Mouse (Mus musculus): ENCODE results near the gene Crmp1. TPM values are rescaled to one million over a fixed set of nuclear protein-coding genes. Genes with fewer than 3 reads are reported as not detected.

Crmp1 gene
- 27.7 and 29.4 TPM in 2 replicates for polyA plus RNA-seq (2015; fragmentation: Nextera tagmentation; extraction: Ambion mirVana)

DNA sequence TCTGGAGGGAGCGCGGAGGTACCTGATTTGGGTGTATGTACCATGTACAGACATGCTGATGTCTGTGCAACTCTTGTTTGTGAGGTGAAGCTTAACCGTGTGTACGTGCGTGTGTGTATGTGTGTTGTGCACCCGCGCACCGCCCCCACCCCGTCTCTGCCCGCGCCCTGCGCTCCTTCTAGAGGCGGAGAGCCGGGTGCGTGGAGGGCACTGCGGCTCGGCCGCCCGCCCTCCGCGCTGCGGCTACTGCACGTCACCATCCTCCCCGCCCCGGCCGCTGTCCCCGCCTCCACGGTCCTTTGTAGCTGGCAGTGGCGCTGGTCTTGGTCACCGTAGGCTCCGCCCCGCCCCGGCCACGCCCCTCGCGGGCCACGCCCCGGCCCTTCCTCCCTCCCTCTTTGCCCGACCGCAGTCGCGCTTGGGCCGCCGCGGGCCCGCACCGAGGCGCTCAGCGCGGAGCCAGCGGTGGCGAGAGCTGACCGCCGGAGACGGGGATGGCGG is at the start of gene Crmp1:
Crmp1 (plus strand) TSS at position 290 of the 501 bp plus-strand sequence.
- ATAC-seq (ENCODE audit: insufficient read depth, low FRiP score, low read depth) = peak; percentile 67
- Histone ChIP-seq H3K4me1 (peaks cover 18% of the 10 kb centered on the region), H3K27ac (no peak within 1 kb of the TSS), H3K9me3 (no peaks in the 10 kb centered on the region), H3K9ac (no peak within 1 kb of the TSS), H3K4me2 (peak within 1 kb of the TSS; percentile 76), H3K27me3 (replicated peaks) (peaks cover 68% of the 10 kb centered on the region), H3K4me3 (replicated peaks) (peak within 1 kb of the TSS; percentile 37), H3K36me3 (no peaks in the 10 kb centered on the region)
- 2% methylated on average over 47 of the region's 56 CpGs for WGBS

DNA sequence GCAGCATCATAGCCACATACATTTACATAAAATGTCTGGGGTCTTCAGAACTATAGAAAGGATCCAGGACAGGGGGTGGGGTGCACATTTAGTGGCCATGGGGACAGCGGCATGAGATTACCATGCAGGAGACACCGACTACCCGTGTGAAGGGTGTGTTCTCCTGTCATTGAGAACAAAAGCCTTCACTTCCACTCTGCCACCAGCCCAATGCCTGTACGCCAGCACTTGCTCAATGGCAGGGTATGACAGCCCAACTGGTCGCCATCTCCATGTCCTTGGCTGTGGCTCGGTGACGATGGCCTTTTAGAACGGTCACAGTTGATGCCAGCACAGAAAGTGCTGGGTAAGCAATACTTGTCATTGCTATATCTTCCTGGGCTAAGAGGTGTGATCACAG is 45.5 kb upstream of the Crmp1 start:
- Histone ChIP-seq H3K4me3 (replicated peaks) (no peak overlapping the region), H3K9ac (no peak overlapping the region), H3K4me2 (no peak overlapping the region), H3K27ac (no peak overlapping the region), H3K27me3 (replicated peaks) (0 out of 2 replicates have a peak, but pooled peaks cover 2% of the 10 kb centered on the region), H3K9me3 (no peaks in the 10 kb centered on the region), H3K36me3 (no peaks in the 10 kb centered on the region), H3K4me1 (peaks cover 21% of the 10 kb centered on the region)
- WGBS = 76% methylated on average over 8 of the region's 8 CpGs
- no peak for ATAC-seq (ENCODE audit: insufficient read depth, low FRiP score, low read depth)

DNA sequence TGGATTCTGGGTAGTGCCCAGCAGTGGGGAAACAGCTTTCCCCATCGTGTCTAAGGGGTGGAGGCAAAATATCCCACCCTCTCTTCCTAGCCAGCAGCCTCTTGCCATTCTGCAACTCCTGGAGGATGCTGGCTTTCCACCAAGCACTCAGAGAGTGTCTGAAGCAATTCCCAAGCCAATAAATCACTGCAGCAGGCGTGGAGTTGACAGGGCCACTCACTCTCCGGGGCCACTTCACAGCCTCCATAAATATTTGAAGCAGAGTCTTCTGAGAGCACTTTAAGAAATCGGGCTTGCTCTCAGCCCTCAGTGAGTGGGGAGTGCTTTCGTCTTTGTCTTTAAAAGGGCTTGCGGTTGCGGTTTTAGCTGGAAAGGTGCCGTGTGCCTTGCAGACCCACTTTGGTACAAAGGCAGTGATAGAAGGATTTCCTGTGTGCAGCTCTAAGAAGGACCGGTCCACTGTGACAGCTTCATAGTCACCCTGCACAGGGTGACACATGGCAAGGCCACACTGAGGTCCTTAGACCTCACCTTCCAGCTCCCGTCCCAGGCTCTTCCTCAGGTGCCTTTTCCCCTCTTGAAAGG is 45.0 kb upstream of the Crmp1 start:
- Histone ChIP-seq H3K4me1 (peaks cover 21% of the 10 kb centered on the region), H3K36me3 (no peaks in the 10 kb centered on the region), H3K4me2 (no peak overlapping the region), H3K9me3 (no peaks in the 10 kb centered on the region), H3K27me3 (replicated peaks) (0 out of 2 replicates have a peak, but pooled peaks cover 2% of the 10 kb centered on the region), H3K27ac (no peak overlapping the region), H3K9ac (no peak overlapping the region), H3K4me3 (replicated peaks) (no peak overlapping the region)
- 26% methylated on average over 10 of the region's 10 CpGs for WGBS
- ATAC-seq (ENCODE audit: insufficient read depth, low FRiP score, low read depth) = no peak

DNA sequence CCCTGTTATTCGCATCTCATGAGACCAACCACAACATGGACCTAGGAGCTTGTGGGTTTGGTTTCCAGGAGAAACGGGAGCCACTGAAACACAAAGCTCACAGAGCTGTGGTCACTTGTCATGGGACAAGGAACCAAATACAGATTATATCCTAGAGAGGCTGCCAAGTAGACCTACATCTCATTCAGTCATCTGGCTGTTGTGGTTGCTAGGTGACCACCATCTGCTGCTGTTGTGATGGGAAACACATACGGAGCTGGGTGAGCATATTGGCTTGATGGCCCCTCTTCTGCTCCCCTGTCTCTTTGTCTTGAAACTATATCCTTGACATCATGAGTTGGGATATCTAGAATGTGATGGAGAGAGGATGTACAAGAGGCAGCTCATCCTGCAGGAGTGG is 44.3 kb upstream of the Crmp1 start:
- WGBS = 54% methylated on average over 3 of the region's 3 CpGs
- Histone ChIP-seq H3K4me2 (no peak overlapping the region), H3K4me1 (peaks cover 21% of the 10 kb centered on the region), H3K9me3 (no peaks in the 10 kb centered on the region), H3K4me3 (replicated peaks) (no peak overlapping the region), H3K27me3 (replicated peaks) (0 out of 2 replicates have a peak, but pooled peaks cover 2% of the 10 kb centered on the region), H3K27ac (no peak overlapping the region), H3K36me3 (no peaks in the 10 kb centered on the region), H3K9ac (no peak overlapping the region)
- no peak for ATAC-seq (ENCODE audit: insufficient read depth, low FRiP score, low read depth)

DNA sequence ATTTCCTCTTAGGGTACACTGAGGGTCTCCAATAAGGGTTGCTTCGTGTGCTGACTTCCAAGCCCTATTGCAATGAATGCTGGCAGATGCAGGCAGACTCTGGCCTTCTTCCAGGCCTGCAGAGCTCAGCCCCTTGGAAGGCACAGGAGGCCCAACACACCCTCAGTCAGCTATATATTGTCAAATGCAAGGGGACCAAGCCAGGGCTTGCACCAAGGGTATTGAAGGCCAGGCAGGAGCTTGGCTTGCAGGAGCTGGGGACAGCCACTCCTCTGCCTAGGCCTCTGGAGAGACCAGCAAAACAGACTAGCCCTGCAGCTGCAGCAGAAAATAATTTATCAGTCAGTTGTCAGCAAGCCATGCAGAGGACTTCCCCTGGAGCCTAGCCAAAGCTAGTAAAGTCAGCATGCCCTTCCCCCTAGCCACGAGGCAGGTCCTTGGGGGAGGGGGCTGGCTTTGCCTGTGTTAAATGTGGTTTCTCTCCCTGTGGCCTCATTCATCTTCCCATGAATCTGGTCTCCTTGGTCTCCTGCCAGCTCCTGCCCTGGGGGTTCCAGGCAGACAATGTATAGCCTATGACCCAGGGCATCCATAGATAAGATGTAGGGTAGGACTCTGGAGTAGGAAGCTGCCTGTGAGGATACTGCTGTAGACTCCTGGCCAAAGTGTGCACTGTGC is 43.6 kb upstream of the Crmp1 start:
- Histone ChIP-seq H3K4me3 (replicated peaks) (no peak overlapping the region), H3K27ac (peak overlapping the region; percentile 51; the same call in 1 of the 2 replicates), H3K9ac (no peak overlapping the region), H3K27me3 (replicated peaks) (0 out of 2 replicates have a peak, but pooled peaks cover 2% of the 10 kb centered on the region), H3K9me3 (no peaks in the 10 kb centered on the region), H3K4me2 (no peak overlapping the region), H3K4me1 (peaks cover 21% of the 10 kb centered on the region), H3K36me3 (no peaks in the 10 kb centered on the region)
- WGBS = 24% methylated on average over 2 of the region's 2 CpGs
- 0 out of 2 replicates have a peak, but pooled peaks have one; percentile 47 for ATAC-seq (ENCODE audit: insufficient read depth, low FRiP score, low read depth)

DNA sequence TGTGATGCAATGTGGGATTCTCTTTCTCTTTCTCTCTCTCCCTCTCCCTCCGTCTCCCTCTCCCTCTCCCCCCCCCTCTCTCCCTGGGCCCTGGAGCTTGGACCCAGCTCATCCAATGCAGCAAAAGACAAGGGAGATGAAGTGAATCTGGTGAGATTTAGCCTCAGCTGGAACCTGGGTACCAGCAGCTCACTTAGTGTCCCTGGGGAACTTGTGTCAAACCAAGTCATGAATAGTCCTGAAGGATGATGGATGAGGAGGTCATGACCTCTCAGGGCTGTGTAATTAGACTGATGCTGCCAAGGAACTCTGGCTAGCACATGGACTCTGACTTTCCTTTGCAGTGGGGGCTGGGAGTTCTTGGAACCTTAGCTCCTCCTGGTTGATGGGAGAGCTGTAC is 39.5 kb upstream of the Crmp1 start:
- no peak overlapping the region for H3K4me3 ChIP-seq (replicated peaks)
- no peaks in the 10 kb centered on the region for H3K9me3 ChIP-seq
- H3K27me3 ChIP-seq (replicated peaks) = no peaks in the 10 kb centered on the region
- no peak overlapping the region for H3K27ac ChIP-seq
- peaks cover 14% of the 10 kb centered on the region for H3K4me1 ChIP-seq
- H3K4me2 ChIP-seq = no peak overlapping the region
- WGBS = 0% methylated on average over 1 of the region's 1 CpGs
- no peak for ATAC-seq (ENCODE audit: insufficient read depth, low FRiP score, low read depth)
- no peaks in the 10 kb centered on the region for H3K36me3 ChIP-seq
- H3K9ac ChIP-seq = no peak overlapping the region

DNA sequence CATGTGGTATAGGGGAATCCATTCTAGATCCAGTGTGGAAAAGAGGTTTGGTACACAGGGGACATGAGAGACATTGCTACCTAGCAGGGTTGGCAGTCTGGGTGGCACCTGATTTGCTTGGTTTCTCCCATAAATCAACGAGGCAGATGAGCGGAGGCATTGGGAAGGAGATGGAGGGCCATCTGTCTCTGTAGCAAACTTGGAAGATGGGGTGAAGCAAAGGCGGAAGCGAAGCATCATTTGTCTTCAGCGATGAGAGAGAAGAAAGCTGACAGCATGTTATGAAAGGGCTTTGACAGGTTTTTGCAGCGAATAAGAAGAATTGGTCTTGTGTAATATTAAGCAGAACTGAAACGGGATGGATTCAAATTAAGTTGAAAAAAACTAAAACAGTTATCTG is 36.9 kb upstream of the Crmp1 start:
- no peaks in the 10 kb centered on the region for H3K36me3 ChIP-seq
- no peak overlapping the region for H3K4me3 ChIP-seq (replicated peaks)
- no peak overlapping the region for H3K9ac ChIP-seq
- no peak overlapping the region for H3K27ac ChIP-seq
- no peaks in the 10 kb centered on the region for H3K9me3 ChIP-seq
- H3K4me1 ChIP-seq = no peaks in the 10 kb centered on the region
- ATAC-seq (ENCODE audit: insufficient read depth, low FRiP score, low read depth) = no peak
- H3K27me3 ChIP-seq (replicated peaks) = no peaks in the 10 kb centered on the region
- H3K4me2 ChIP-seq = no peak overlapping the region
- 52% methylated on average over 7 of the region's 7 CpGs for WGBS

DNA sequence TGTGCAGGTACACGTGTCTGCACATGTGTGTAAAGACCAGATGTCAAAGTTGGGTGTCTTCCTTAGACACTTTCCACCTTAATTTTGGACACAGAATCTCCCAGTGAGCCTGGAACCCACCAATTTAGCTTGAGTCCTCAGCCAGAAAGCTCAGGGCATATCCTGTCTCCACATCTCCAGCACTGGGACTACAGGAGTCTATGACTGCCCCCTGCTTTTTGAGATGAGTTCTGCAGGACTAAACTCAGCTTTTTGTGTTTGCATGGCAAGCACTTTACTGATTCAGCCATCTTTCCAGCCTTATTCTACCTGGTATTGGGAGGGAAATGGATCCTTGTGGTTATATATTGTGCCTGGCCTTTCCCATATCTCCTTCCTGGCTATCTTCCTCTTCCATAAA is 36.3 kb upstream of the Crmp1 start:
- Histone ChIP-seq H3K4me2 (no peak overlapping the region), H3K36me3 (no peaks in the 10 kb centered on the region), H3K27me3 (replicated peaks) (no peaks in the 10 kb centered on the region), H3K27ac (no peak overlapping the region), H3K4me3 (replicated peaks) (no peak overlapping the region), H3K4me1 (no peaks in the 10 kb centered on the region), H3K9ac (no peak overlapping the region), H3K9me3 (no peaks in the 10 kb centered on the region)
- 62% methylated on average over 1 of the region's 1 CpGs for WGBS
- no peak for ATAC-seq (ENCODE audit: insufficient read depth, low FRiP score, low read depth)

DNA sequence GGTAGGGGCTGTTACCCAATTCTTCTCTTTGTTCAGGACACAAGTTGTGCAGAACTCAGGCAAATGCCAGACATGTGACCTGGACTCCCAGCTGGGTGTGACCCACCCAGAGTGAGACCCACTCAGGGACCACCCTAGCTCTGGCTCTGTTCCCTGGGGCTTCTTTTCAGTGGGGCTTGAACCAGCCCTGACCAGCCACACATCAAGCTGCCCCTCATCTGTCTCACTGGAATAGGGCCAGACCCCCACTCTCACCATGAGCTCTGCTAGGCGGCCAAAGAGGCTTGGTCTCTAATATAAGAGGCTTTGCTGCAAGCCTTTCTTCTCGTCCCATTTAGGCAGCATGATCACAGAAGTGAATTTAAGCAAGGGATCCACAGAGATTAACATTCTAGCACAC is 35.4 kb upstream of the Crmp1 start:
- H3K4me2 ChIP-seq = no peak overlapping the region
- no peaks in the 10 kb centered on the region for H3K4me1 ChIP-seq
- no peak for ATAC-seq (ENCODE audit: insufficient read depth, low FRiP score, low read depth)
- H3K4me3 ChIP-seq (replicated peaks) = no peak overlapping the region
- no peak overlapping the region for H3K9ac ChIP-seq
- no peaks in the 10 kb centered on the region for H3K9me3 ChIP-seq
- 54% methylated on average over 2 of the region's 2 CpGs for WGBS
- H3K27me3 ChIP-seq (replicated peaks) = no peaks in the 10 kb centered on the region
- H3K36me3 ChIP-seq = no peaks in the 10 kb centered on the region
- H3K27ac ChIP-seq = no peak overlapping the region

DNA sequence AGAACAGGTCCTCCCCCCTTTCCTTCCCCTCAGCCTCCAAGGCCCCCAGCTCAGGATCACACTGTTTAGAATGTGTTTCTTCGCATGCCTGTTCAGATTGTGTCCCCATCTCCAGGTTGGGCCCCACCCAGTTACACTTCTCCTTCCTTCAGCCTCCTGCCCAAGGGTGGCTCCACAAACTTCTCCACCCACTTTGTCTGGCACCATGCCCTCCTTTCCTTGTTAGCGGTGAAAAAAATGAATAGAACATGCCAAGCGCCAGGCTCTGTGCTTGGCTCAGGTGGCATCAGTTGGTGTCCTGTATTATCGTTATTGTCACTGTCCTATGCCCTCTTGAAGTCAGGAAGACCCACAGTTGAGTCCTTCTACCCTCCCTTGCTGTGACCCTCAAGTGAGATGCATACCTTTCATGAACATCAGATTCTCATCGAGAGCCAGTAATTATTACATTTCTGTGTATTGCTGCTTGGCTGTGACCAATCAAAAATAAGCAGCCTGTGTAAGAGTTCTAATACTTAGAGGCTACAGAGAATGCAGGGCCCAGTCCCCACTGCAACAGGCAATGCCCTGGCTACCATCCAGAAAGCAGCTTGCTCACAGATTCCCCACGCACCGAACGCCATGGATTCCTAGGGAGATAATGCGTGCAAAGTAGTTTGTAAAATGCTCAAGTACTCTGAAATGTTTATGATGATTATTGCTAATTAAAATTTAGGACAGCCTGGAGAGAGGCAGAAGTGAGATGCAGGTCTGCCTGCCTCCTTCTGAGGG is 28.6 kb upstream of the Crmp1 start:
- no peak for ATAC-seq (ENCODE audit: insufficient read depth, low FRiP score, low read depth)
- WGBS = 77% methylated on average over 9 of the region's 9 CpGs

DNA sequence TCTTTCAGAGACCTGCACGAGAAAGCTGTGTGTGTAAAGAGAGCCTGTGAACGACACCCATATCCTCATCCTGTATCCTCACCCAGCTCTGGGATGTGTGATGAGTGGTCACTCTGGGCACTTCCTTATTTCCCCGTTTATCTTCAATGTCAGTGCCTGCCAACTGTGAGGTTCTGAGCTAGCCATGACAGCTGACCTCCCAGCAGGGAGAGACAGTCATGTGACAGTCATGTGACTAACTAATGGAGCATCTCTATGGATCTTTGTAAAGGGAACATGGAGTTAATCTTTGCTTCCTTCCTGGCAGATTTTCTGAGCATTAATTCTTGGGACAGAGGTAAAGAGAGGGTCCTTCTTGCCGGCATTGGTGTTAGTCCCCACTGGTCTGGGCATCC is 28.0 kb upstream of the Crmp1 start:
- Histone ChIP-seq H3K4me1 (no peaks in the 10 kb centered on the region), H3K27me3 (replicated peaks) (no peaks in the 10 kb centered on the region), H3K9me3 (no peaks in the 10 kb centered on the region), H3K4me2 (no peak overlapping the region), H3K4me3 (replicated peaks) (no peak overlapping the region), H3K36me3 (no peaks in the 10 kb centered on the region), H3K9ac (no peak overlapping the region), H3K27ac (no peak overlapping the region)
- no peak for ATAC-seq (ENCODE audit: insufficient read depth, low FRiP score, low read depth)
- 74% methylated on average over 4 of the region's 4 CpGs for WGBS

More for the DNA sequence above, 28.6 kb upstream of the Crmp1 start:
- no peak overlapping the region for H3K27ac ChIP-seq
- H3K4me2 ChIP-seq = no peak overlapping the region
- H3K4me1 ChIP-seq = no peaks in the 10 kb centered on the region
- H3K27me3 ChIP-seq (replicated peaks) = no peaks in the 10 kb centered on the region
- no peak overlapping the region for H3K4me3 ChIP-seq (replicated peaks)
- H3K9ac ChIP-seq = no peak overlapping the region
- H3K36me3 ChIP-seq = no peaks in the 10 kb centered on the region
- no peaks in the 10 kb centered on the region for H3K9me3 ChIP-seq

DNA sequence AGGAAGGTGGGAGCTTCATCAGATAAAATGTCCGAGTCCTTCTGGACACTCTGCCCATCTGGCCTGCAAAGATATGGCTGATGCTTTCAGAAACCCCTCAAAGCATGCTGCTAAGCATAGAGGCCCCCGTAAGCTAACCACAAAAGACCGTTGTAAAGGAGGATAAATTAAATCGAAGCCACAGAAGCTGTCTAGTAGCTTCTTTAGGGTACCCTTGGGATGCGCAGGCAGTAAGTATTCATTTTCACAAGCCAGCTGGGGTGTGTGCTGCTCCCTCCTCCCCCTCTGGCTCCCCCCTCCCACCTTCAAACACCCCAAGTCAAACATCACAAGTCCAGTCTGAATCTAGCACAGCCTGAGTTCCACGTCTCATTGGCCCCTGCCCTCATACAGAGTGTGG is 27.1 kb upstream of the Crmp1 start:
- no peaks in the 10 kb centered on the region for H3K36me3 ChIP-seq
- WGBS = 80% methylated on average over 6 of the region's 6 CpGs
- no peak for ATAC-seq (ENCODE audit: insufficient read depth, low FRiP score, low read depth)

More for the DNA sequence above, 27.1 kb upstream of the Crmp1 start:
- Histone ChIP-seq H3K4me3 (replicated peaks) (no peak overlapping the region), H3K4me1 (no peaks in the 10 kb centered on the region), H3K9me3 (no peaks in the 10 kb centered on the region), H3K9ac (no peak overlapping the region), H3K27ac (no peak overlapping the region), H3K4me2 (no peak overlapping the region), H3K27me3 (replicated peaks) (no peaks in the 10 kb centered on the region)

Measured in stomach, embryonic 15.5 days (tissue).